Mouse (Mus musculus): Measurements from ENCODE around the gene Fam227a.

DNA sequence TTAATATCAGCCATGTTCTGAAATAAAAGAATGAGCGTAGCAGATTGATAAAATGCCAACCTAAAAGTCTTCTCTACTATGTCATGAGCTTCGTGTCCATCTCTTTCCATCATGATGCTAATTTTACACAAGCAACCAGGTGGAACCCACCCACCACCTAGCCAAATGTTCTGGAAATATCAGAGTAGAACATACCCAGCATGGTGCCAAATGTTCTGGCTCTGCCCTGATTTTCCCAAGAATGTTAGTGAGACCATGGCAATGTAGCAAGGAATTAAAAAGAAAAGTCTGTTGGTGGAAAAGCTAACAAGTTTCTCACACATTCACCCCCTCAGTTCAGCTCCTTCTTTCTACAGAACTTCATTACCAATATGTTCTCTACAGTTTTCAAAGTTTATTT, 58.6 kb downstream of the Fam227a start:
- TF ChIP-seq ZC3H11A (IDR thresholded peaks at IDR 0.05; ENCODE audit: borderline replicate concordance, low read depth, low read length) = no peak
- no peak for TF ChIP-seq CHD2 (IDR thresholded peaks at IDR 0.05; ENCODE audit: low read depth, low read length)
- TF ChIP-seq ZNF384 (IDR thresholded peaks at IDR 0.05; ENCODE audit: low read depth, low read length) = no peak
- no peak for TF ChIP-seq MAFK (IDR thresholded peaks at IDR 0.05; ENCODE audit: insufficient read depth, low read depth, low read length)
- TF ChIP-seq HCFC1 (IDR thresholded peaks at IDR 0.05; ENCODE audit: borderline replicate concordance, insufficient read depth, low read length) = no peak

All from ES-E14 (cell line).